Mouse (Mus musculus) G1E (cell line): ENCODE measurements around the gene Rheb. TPM values are rescaled to one million over a fixed set of nuclear protein-coding genes. Genes with fewer than 3 reads are reported as not detected.

Experiments used
- ATAC-seq: 2 replicates; pipeline ENCODE4 v1.8.0; 2016; ENCODE audit warnings: mild to moderate bottlenecking; ENCODE audit not compliant: insufficient number of reproducible peaks, poor library complexity, low FRiP score, severe bottlenecking; ENCODE audit errors: extremely low read depth
- DNase-seq: peaks from one replicate; pipeline ENCODE4 v3.0.0; 2012; ENCODE audit warnings: low spot score
- H3K27me3 ChIP-seq: 2 replicates; pipeline ENCODE4 v1.6.1; 2012; ENCODE audit warnings: mild to moderate bottlenecking, low read length, inconsistent platforms; ENCODE audit not compliant: insufficient read depth
- H3K36me3 ChIP-seq: replicated peaks from 2 replicates; pipeline ENCODE3; 2012; ENCODE audit warnings: mild to moderate bottlenecking, inconsistent platforms
- H3K4me1 ChIP-seq: 2 replicates; pipeline ENCODE4 v1.6.1; 2012; ENCODE audit warnings: low read depth, low read length, inconsistent platforms, mixed read lengths; ENCODE audit not compliant: insufficient read depth
- H3K4me3 ChIP-seq: 2 replicates; pipeline ENCODE4 v1.5.1; 2012; ENCODE audit warnings: low read depth, mild to moderate bottlenecking, inconsistent platforms, low read length, moderate library complexity, mixed read lengths
- H3K9me3 ChIP-seq: replicated peaks from 2 replicates; pipeline ENCODE4 v1.6.1; 2012; ENCODE audit warnings: inconsistent platforms
- CTCF ChIP-seq: IDR thresholded peaks from 2 replicates; pipeline ENCODE4 v1.5.1; 2012; ENCODE audit warnings: low read depth, low read length, inconsistent platforms, mixed read lengths
- GATA1 ChIP-seq: IDR thresholded peaks from 2 replicates; pipeline ENCODE4 v1.6.1; 2012; ENCODE audit warnings: borderline replicate concordance, low read length, inconsistent platforms, mixed read lengths
- GATA2 ChIP-seq: IDR thresholded peaks from 2 replicates; pipeline ENCODE4 v1.6.1; 2012; ENCODE audit warnings: low read depth, low read length, inconsistent platforms, borderline replicate concordance
- POLR2AphosphoS5 ChIP-seq: IDR thresholded peaks from 2 replicates; pipeline ENCODE4 v1.6.1; 2012; ENCODE audit warnings: low read depth, low read length, inconsistent platforms; ENCODE audit not compliant: insufficient replicate concordance
- TAL1 ChIP-seq: conservative IDR thresholded peaks from 2 replicates; pipeline ENCODE4 v1.6.1; 2012; ENCODE audit warnings: low read depth, low read length, inconsistent platforms, mixed read lengths
- polyA plus RNA-seq: library from polyadenylated mRNA; stranded (reverse); fragments of >175 nt; gene quantifications from 2 replicates; pipeline ENCODE4 v1.2.3, GENCODE M21; 2012
- total RNA-seq, 2 experiments: library from RNA; stranded (forward) in 1 of 2; stranded (reverse) in 1 of 2; fragments of 200-1000 nt in 1 of 2; fragments of >200 nt in 1 of 2; fragmentation: Nextera tagmentation in 1 of 2; gene quantifications; 2 replicates each; pipeline ENCODE4 v1.2.3; 2014 to 2017

Rheb gene
- total and polyA plus RNA-seq, 3 experiments, result 22.1 to 65.1 (median 55.3) TPM

DNA sequence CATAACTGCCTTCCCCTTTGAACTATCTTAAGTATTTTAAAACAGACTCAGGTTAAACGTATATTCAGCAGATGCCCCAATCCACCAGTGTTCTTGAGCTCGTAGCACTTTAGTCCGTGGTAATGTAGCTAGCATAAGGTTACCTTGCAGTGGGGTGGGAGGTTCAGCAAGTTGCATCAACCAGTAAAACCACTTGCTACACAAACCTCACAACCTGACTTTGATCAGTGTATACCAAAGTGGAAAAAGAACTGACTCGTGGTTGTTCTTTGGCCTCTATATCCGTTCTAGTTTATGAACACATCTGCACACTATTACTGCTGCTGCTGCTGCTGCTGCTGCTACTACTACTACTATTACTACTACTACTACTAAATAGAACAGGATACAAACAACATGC is 1.4 kb upstream of the Rheb start:
- H3K4me1 ChIP-seq, result peaks cover 30% of the 10 kb centered on the region
- ATAC-seq (no peak), DNase-seq (no peak)
- no peak overlapping the region for H3K4me3 ChIP-seq
- H3K9me3 ChIP-seq, result 0 out of 2 replicates have a peak, but pooled peaks cover 2% of the 10 kb centered on the region
- TF ChIP-seq TAL1 (no peak), GATA1 (no peak), POLR2AphosphoS5 (no peak), GATA2 (no peak), CTCF (no peak)
- H3K27me3 ChIP-seq, result peaks cover 4% of the 10 kb centered on the region; the same call in 1 of the 2 replicates
- peaks cover 13% of the 10 kb centered on the region for H3K36me3 ChIP-seq

DNA sequence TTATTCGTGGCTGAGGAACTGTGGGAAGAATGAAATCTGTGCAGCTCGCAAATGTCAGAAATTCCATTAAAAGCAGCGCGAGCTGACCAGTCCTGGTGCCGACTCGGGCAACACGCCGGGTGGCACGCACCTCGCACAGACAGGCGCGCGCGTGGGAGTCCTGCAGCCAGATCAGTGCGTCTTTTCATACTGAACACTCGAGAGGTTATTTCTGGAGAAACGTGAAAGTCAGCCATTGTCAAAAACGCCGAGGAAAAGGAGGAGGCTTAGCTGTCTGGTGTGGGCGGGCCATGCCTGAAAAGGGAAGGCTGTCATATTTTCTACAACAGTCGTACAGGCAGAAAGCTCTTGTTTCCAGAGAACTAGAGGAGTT is 665 bp upstream of the Rheb start:
- ATAC-seq (no peak), DNase-seq (no peak)
- Histone ChIP-seq H3K4me1 (peaks cover 38% of the 10 kb centered on the region), H3K4me3 (peak overlapping the region; percentile 67), H3K9me3 (0 out of 2 replicates have a peak, but pooled peaks cover 2% of the 10 kb centered on the region), H3K27me3 (peaks cover 4% of the 10 kb centered on the region; the same call in 1 of the 2 replicates), H3K36me3 (peaks cover 17% of the 10 kb centered on the region)
- TF ChIP-seq GATA1 (no peak), TAL1 (no peak), POLR2AphosphoS5 (no peak), CTCF (no peak), GATA2 (no peak)

DNA sequence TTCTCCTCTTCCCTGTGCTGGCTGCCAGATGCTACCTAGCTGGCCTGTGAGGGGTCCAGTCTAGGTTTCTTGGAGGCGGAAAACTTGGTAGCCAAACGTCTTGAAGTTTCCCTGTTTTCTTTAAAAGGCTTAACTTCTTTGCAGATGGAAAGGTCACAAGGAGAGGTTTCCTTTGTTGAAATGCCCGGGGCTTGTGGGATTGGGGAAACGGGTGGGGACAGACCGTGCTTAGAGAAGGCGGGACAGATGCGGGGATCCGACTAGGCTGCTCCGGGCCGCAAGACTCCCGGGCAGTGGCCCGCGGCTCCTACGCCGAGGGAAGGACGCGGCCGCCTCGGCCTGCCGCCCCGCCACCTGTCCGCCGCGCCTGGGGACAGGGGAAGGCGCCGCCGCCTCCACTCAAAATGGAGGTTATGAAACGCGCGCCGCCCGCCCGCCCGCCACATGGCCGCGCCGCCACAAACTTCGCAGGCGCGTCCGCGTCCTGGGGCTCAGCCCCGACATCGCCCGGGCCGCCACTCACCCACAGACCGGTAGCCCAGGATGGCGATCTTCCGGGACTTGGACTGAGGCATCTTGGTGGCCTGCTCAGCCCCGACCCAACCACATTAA is 656 bp downstream of the Rheb start:
- TF ChIP-seq POLR2AphosphoS5, result no peak
- no peak for TF ChIP-seq CTCF
- TF ChIP-seq GATA1, result no peak
- no peak for TF ChIP-seq TAL1
- no peak for TF ChIP-seq GATA2
- Histone ChIP-seq H3K27me3 (0 out of 2 replicates have a peak, but pooled peaks cover 4% of the 10 kb centered on the region), H3K4me1 (peaks cover 43% of the 10 kb centered on the region), H3K9me3 (0 out of 2 replicates have a peak, but pooled peaks cover 2% of the 10 kb centered on the region), H3K4me3 (peak overlapping the region; percentile 91), H3K36me3 (peaks cover 21% of the 10 kb centered on the region)
- DNase-seq, result peak; percentile 26
- ATAC-seq, result no peak

DNA sequence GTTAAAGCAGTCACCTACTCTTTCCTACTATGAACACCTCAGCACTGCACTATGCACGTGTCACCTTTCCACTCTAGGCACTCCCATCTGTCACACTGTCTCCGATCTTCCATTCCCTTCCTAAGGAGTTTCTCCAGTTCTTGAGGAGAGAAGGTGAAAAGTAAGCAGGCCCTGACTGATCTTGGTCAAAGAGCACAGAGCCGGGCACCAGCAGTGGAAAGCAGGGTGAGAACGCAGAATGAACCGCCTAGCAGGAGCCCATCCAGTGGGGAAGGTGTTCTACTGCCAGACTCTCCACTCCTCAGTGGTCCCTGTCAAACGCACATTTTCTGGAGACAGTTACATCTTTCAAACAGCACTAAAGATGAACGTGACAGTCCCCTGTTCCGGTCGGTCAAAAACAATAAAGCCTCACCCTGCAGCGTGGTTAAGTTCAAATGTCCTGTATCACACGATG is 1.4 kb downstream of the Rheb start:
- Histone ChIP-seq H3K9me3 (0 out of 2 replicates have a peak, but pooled peaks cover 2% of the 10 kb centered on the region), H3K36me3 (peaks cover 21% of the 10 kb centered on the region), H3K4me3 (peak overlapping the region; percentile 91), H3K27me3 (0 out of 2 replicates have a peak, but pooled peaks cover 4% of the 10 kb centered on the region), H3K4me1 (peaks cover 43% of the 10 kb centered on the region)
- TF ChIP-seq TAL1, result no peak
- no peak for TF ChIP-seq GATA1
- no peak for TF ChIP-seq POLR2AphosphoS5
- TF ChIP-seq CTCF, result no peak
- TF ChIP-seq GATA2, result no peak
- ATAC-seq, result no peak
- DNase-seq, result peak; percentile 5

DNA sequence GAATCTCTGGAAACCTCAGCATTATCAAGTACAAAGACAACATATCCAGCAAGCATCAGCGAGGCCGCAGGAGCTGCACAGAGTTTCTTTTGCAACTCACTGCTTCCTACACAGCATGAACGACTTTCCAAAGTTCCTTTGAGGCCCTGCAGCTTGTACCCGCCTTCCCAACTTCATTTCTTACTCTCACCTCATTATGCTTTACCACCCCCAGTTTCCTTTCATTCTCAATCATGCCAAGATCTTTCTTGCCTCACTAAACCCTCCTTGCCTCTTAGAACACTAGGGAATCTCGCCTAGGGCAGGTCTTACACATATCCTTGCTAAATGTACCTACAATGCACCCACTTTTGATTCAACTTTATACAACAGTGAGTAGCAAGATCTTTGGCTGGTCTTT is 7.9 kb downstream of the Rheb start:
- no peak overlapping the region for H3K4me3 ChIP-seq
- DNase-seq, result no peak
- no peaks in the 10 kb centered on the region for H3K9me3 ChIP-seq
- peaks cover 34% of the 10 kb centered on the region for H3K4me1 ChIP-seq
- H3K36me3 ChIP-seq, result peaks cover 42% of the 10 kb centered on the region
- TF ChIP-seq TAL1 (no peak), POLR2AphosphoS5 (no peak), GATA1 (no peak), GATA2 (no peak), CTCF (no peak)
- no peak for ATAC-seq
- no peaks in the 10 kb centered on the region for H3K27me3 ChIP-seq

DNA sequence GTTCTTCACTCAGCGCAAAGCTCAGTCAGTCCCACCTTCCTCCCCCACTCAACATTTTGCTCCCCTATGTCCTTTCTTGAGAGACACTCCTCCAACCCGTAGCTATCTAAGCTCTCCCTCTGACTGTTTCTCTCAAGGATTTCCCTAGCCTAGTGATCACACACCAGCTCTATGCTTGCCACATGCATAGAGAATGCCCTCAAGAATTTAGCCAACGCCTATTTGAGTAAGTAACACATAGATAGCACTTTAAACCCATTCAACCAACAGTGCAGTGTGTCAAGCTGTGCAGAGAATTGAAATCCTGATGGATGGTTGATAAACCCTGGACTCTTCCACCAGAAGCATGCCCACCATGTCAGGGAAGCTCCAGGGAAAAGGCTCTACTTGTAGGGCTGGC is 10.5 kb downstream of the Rheb start:
- DNase-seq (no peak), ATAC-seq (no peak)
- H3K36me3 ChIP-seq, result peaks cover 47% of the 10 kb centered on the region
- TF ChIP-seq GATA1 (no peak), CTCF (no peak), POLR2AphosphoS5 (no peak), TAL1 (no peak), GATA2 (no peak)
- peaks cover 33% of the 10 kb centered on the region for H3K4me1 ChIP-seq
- no peaks in the 10 kb centered on the region for H3K9me3 ChIP-seq
- no peak overlapping the region for H3K4me3 ChIP-seq
- no peaks in the 10 kb centered on the region for H3K27me3 ChIP-seq
